14 mouse cellular contexts compared by ENCODE assay signal in genomic region chr9:77662917-77663316, GRCm38 (mm10). TPM values are rescaled to one million over a fixed set of nuclear protein-coding genes. Genes with fewer than 3 reads are reported as not detected.
DNase-seq lines count a peak whose midpoint lies in the region; ATAC-seq and TF ChIP-seq lines count a peak whose summit lies in the region.
"Had no signal": no experiment of that assay in that cellular context is flagged by ENCODE, and none has a peak within 500 bp of the region (broad histone marks: within the 10 kb centered on the region; RNA-seq: fewer than 3 reads in every experiment).

No protein-coding gene starts in this region.

- H3K36me3 ChIP-seq in forebrain, postnatal 0 days (ENCODE audit: insufficient read depth) = no peaks in the 10 kb centered on the region
- no peaks in the 10 kb centered on the region for H3K36me3 ChIP-seq in forebrain, embryonic 10.5 days (replicated peaks)
- H3K36me3 ChIP-seq: forebrain, embryonic 15.5 days; hindbrain, embryonic 10.5 days; midbrain, embryonic 10.5 days had no signal

- H3K27ac ChIP-seq in forebrain, postnatal 0 days (ENCODE audit: low read depth, low read length) = no peak overlapping the region
- no peak overlapping the region for H3K27ac ChIP-seq in forebrain, embryonic 10.5 days
- H3K27ac ChIP-seq: forebrain, embryonic 15.5 days; hindbrain, embryonic 10.5 days; midbrain, embryonic 10.5 days had no signal

- H3K27me3 ChIP-seq in forebrain, postnatal 0 days (ENCODE audit: insufficient read depth, low read length) = no peaks in the 10 kb centered on the region
- H3K27me3 ChIP-seq in forebrain, embryonic 10.5 days (ENCODE audit: poor library complexity, severe bottlenecking) = no peaks in the 10 kb centered on the region
- H3K27me3 ChIP-seq: forebrain, embryonic 15.5 days had no signal

- H3K4me3 ChIP-seq in forebrain, postnatal 0 days (ENCODE audit: low read depth, low read length) = no peak overlapping the region
- H3K4me3 ChIP-seq in forebrain, embryonic 10.5 days = no peak overlapping the region
- H3K4me3 ChIP-seq: forebrain, embryonic 15.5 days; hindbrain, embryonic 10.5 days; midbrain, embryonic 10.5 days had no signal

- DNase-seq in forebrain, postnatal 0 days = peak; percentile 4
- DNase-seq in forebrain, embryonic 10.5 days (ENCODE audit: extremely low spot score, low spot score) = no peak
- peak; percentile 5 for DNase-seq in layer of hippocampus, adult 9-11 months
- DNase-seq in layer of hippocampus, postnatal 25 days (ENCODE audit: extremely low spot score in 1 of 2, low spot score in 1 of 2) = no peak
- peak; percentile 38 for DNase-seq in adipocyte (ENCODE audit: low spot score)
- DNase-seq in kidney, postnatal 10 days = peak; percentile 26
- DNase-seq: retina, postnatal 1 day; thymus, adult 18-20 months had no signal

- whole genome bisulfite sequencing in forebrain, postnatal 0 days = 68% methylated on average over 3 of the region's 3 CpGs
- 84% methylated on average over 3 of the region's 3 CpGs for WGBS in forebrain, embryonic 10.5 days

- H3K9me3 ChIP-seq in forebrain, postnatal 0 days (ENCODE audit: low read length) = no peaks in the 10 kb centered on the region
- no peaks in the 10 kb centered on the region for H3K9me3 ChIP-seq in forebrain, embryonic 10.5 days
- H3K9me3 ChIP-seq: forebrain, embryonic 15.5 days; hindbrain, embryonic 10.5 days; midbrain, embryonic 10.5 days had no signal

- ATAC-seq in forebrain, postnatal 0 days = no peak
- no peak for ATAC-seq in granulocyte monocyte progenitor cell, adult 5-6 weeks (replicated peaks; ENCODE audit: poor library complexity, severe bottlenecking)
- ATAC-seq in megakaryocyte-erythroid progenitor cell, adult 5-6 weeks (replicated peaks; ENCODE audit: low FRiP score, low TSS enrichment, poor library complexity, severe bottlenecking) = no peak
- ATAC-seq: forebrain, embryonic 15.5 days had no signal

- no peaks in the 10 kb centered on the region for H3K4me1 ChIP-seq in forebrain, postnatal 0 days (ENCODE audit: insufficient read depth)
- H3K4me1 ChIP-seq in forebrain, embryonic 10.5 days = no peaks in the 10 kb centered on the region
- H3K4me1 ChIP-seq: forebrain, embryonic 15.5 days; hindbrain, embryonic 10.5 days; midbrain, embryonic 10.5 days had no signal

- no peak overlapping the region for H3K9ac ChIP-seq in forebrain, postnatal 0 days
- H3K9ac ChIP-seq: forebrain, embryonic 15.5 days had no signal

- no peak overlapping the region for H3K4me2 ChIP-seq in forebrain, postnatal 0 days (ENCODE audit: low read depth)
- H3K4me2 ChIP-seq: forebrain, embryonic 15.5 days; liver, embryonic 11.5 days had no signal

- no peak for TF ChIP-seq CTCF in forebrain, postnatal 0 days (IDR thresholded peaks at IDR 0.05; ENCODE audit: low read depth)

RNA-seq across cellular contexts. Expression of gene Klhl31, which starts 26.6 kb away (rescaled TPM):
- 0.05 and 0.08 TPM in 2 replicates for total RNA-seq in forebrain, postnatal 0 days (2014; rRNA removed)
- 0.06 and 0.08 TPM in 2 replicates for polyA plus RNA-seq in forebrain, postnatal 0 days (2015; fragmentation: Nextera tagmentation; extraction: Ambion mirVana)
- 0.20 and 0.22 TPM in 2 replicates for polyA plus RNA-seq in forebrain, embryonic 10.5 days (2016; fragmentation: Nextera tagmentation; extraction: Ambion mirVana)
- under 1 TPM in 1 of 2 experiments, not detected in 1; 0.05 TPM for total RNA-seq in layer of hippocampus, postnatal 25 days (2021)
- total RNA-seq in granulocyte monocyte progenitor cell, adult 5-6 weeks (2014; fragmentation: Nextera tagmentation) = not detected in 2 replicates
- total RNA-seq in granulocyte monocyte progenitor cell, adult 5-6 weeks (2017) = not detected in 2 replicates
- total RNA-seq in megakaryocyte-erythroid progenitor cell, adult 5-6 weeks (2014; fragmentation: Nextera tagmentation) = not detected in 2 replicates
- total RNA-seq in megakaryocyte-erythroid progenitor cell, adult 5-6 weeks (2017) = not detected in 2 replicates

Comparison
In these comparisons a context has a peak if more than half of its experiments do, and no peak if none do; other contexts are left out.
1. DNase-seq: peak in forebrain, postnatal 0 days (single experiment), layer of hippocampus, adult 9-11 months (single experiment), adipocyte (single experiment) and kidney, postnatal 10 days (single experiment); none in forebrain, embryonic 10.5 days (single experiment) and layer of hippocampus, postnatal 25 days (0 of 2).